Mouse (Mus musculus): Measurements from ENCODE around the gene Olfr1055.
"Not testable (repeated sequence)": the region's sequence is repeated elsewhere in the genome, so short reads cannot be mapped to it uniquely, and the experiment has no call there.

The Olfr1055 gene

DNA sequence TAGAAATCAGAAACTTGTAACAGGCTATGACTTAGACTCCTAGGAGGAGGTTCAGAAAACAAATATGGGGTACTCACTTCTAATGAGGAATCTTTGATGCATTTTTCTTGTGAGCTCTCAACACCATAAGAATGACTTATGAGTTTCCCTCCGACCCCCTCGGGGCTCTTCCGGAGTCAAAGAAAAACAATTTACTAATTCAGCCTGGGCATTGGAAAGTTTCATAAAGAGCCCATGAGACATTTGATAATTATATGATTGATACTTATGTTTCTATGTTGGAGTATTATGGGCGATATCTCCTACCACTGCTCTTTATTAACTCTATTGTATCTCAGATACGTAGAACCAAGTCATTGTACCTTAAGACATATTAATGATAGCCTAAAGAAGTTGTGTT is at the start of gene Olfr1055:
Gene Olfr1055, minus strand, starts transcription at position 101 of the 400 bp plus-strand sequence.
- DNase-seq (ENCODE audit: low read depth) = no peak

DNA sequence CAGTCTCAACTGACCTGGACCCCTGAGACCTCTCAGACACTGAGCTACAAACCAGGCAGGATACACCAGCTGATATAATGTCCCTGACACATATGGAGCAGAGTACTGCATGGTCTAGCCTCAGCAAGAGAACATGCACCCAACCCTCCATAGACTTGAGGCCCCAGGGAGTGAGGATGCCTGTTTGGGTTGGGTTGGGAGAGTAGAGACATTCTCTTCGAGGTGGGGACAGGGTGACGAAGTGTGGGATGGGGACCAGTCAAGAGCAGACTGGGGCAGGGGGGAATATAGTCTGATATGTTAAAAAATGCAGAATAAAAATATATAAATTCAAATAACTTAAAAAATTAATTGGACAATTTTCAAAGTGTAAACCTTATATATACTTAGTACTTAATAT is 45.0 kb upstream of the Olfr1055 start:
- DNase-seq (ENCODE audit: low read depth) = no peak

DNA sequence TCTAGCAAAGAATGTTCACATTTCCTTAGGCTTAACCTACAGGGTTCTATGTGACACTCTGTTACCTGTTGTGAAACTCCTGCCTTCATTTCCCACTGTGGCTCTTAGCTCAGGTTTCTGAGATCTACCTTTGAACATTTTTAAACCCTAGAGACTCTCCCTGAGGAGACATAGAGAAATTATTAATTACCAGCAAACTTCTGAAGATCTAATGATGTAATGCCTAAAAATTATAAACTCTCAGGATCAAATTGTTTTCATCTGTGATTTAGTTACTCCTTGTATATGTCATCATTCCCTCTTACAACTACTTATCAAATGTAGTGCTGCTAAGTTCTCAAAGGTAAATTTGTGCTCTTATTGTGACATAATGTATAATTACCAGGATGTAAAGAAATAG is 38.4 kb upstream of the Olfr1055 start, which contains the start of gene Olfr1058:
Gene Olfr1058, minus strand, starts transcription at position 101 of the 400 bp plus-strand sequence.
- DNase-seq (ENCODE audit: low read depth) = not testable (repeated sequence)

DNA sequence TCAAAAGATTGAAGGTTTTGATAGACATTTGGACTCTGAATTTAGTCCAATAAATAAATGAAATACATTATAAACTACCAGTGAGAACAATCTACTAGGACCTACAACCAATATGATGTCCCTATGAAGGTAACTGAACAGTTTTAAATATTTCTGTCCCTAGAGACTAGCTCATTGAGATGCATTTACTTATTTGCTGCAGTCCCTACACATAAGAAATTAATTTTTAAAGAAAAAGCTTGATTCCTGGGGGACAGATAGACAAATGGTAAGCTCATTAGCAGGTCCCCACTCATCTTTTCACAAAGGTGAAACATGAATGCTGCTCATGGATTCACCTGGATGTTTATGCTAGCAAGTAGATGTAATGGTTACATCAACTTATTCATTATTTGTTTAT is 28.2 kb upstream of the Olfr1055 start, which contains the start of gene Olfr1057:
Gene Olfr1057, minus strand, starts transcription at position 101 of the 400 bp plus-strand sequence.
- DNase-seq (ENCODE audit: low read depth) = no peak

DNA sequence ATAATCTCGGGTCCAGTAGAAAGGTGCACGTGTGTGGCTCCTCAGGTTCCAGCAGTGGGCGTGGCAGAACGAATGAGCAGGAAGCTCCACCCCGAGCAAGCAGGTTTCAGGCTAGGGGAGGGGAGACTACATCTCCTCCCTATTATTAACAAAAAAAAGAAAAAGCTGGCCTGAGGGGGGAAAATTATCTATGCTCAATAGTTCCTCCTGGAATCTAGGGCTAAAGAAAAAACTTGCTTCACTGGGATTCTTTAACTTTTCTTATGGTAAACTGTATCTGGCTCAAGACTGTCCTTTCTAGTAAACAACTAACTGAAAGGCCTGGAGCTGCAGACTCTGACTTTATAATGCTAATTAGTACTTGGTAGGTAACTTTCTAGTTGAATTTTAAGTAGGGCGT is 16.3 kb upstream of the Olfr1055 start:
- DNase-seq (ENCODE audit: low read depth) = not testable (repeated sequence)

DNA sequence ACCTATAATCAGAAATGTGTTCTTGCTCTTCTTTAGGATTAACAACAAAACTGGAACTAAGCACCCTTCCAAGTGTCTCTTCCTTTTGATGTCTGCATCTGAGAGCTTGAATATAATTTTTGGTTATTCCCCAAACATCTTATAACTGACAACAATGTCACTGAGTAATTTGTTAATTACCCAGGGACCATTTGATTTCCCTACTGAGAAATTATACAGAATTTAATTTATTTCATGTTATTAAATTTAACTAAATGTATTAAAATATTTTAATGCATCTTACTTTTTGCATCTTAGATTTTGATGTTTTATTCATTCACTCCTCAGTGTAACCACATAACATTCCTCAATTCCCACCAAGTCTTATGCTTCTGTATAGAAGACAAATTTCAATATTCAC is 12.3 kb upstream of the Olfr1055 start, which contains the start of gene Olfr1056:
Gene Olfr1056, minus strand, starts transcription at position 101 of the 400 bp plus-strand sequence.
- DNase-seq (ENCODE audit: low read depth) = no peak

- not testable (repeated sequence) for DNase-seq (ENCODE audit: low read depth)
Observed at GRCm38 (mm10) chr2:86351751-86352150, 1.7 kb upstream of the Olfr1055 start.

DNA sequence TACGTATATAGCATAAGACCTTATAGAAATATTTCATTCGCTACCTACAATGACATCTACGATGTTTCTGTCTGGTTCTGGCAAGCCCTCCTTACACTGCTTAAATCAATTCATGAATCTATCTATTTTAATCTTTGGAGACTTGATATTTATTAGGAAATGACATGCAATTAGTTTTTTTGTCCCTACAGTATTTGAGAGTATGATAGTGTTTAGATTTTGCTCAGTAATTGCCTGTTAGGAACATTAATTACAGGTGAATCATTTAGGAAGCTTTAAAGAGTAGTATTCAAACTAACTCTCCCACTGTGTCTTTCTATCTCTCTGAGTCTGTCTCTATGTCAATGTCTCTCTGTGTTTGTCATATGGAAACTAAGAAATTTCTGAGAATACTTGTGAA is 14.8 kb downstream of the Olfr1055 start, which contains the start of gene Olfr1054:
Gene Olfr1054, minus strand, starts transcription at position 101 of the 400 bp plus-strand sequence.
- no peak for DNase-seq (ENCODE audit: low read depth)

DNA sequence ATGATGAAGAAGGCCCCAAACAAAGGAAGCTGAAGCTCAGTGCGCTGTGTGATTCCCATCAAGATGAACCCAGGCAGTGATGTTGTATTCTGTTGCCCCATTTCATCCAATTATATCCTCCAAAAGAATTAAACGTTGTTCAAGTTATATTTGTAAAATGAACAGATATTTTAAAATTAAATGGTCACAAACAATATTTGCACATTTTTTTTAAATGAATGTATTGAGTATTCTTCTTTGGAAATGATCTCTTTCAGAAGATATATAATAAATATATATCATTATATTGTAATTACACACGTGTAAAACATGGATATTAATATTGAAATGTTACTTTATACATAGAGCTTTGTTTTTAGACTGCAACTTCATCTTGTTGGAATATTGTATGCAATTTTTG is 34.9 kb downstream of the Olfr1055 start, which contains the start of gene Olfr1053:
Gene Olfr1053, minus strand, starts transcription at position 101 of the 400 bp plus-strand sequence.
- DNase-seq (ENCODE audit: low read depth) = no peak

All from NIH3T3 (cell line).